Mouse (Mus musculus): ENCODE measurements at regions not wholly inside any gene's neighbourhood (a gene's known extent, or its start where the extent isn't known, plus 50 kb on each side); places are given as distances from the start of the nearest gene placed in this dataset.

- no peak for TF ChIP-seq TCF3 (IDR thresholded peaks at IDR 0.05; ENCODE audit: insufficient read length, low read depth)
- TF ChIP-seq POLR2A (IDR thresholded peaks at IDR 0.05; ENCODE audit: insufficient read length, low read depth): no peak
- no peak for TF ChIP-seq TCF12 (IDR thresholded peaks at IDR 0.05; ENCODE audit: insufficient read depth, poor library complexity, severe bottlenecking)
Observed at GRCm38 (mm10) chr7:72493292-72493691, 186.9 kb upstream of the Mctp2 start.
